Mouse (Mus musculus): ENCODE measurements around the gene Rpl13. TPM values are rescaled to one million over a fixed set of nuclear protein-coding genes. Genes with fewer than 3 reads are reported as not detected.
A peak's percentile ranks its signal among the peaks of the same experiment; 100 is the strongest.

Rpl13 gene
- polyA plus RNA-seq, 1 experiment from 2014 or later, result 1,702 TPM

- no peak for ATAC-seq (ENCODE audit: low FRiP score, low TSS enrichment)
Measured at GRCm38 (mm10) chr8:123114644-123115043, 12.5 kb downstream of the Rpl13 start.

GRCm38 (mm10) chr8:123117127-123117731, 15.1 kb downstream of the Rpl13 start, which contains the start of gene Cpne7:
TSS of gene Cpne7 (plus strand) at chr8:123117374.
- Histone ChIP-seq H3K4me1 (ENCODE audit: control insufficient read depth, insufficient read depth, low read length) (peaks cover 15% of the 10 kb centered on the region; the same call in 1 of the 2 replicates), H3K4me2 (replicated peaks; ENCODE audit: low read depth, low read length) (peak within 1 kb of the TSS; percentile 90), H3K36me3 (ENCODE audit: control insufficient read depth, insufficient read depth, low read length) (no peaks in the 10 kb centered on the region), H3K9ac (ENCODE audit: low read depth, low read length) (peak within 1 kb of the TSS; percentile 38), H3K27me3 (ENCODE audit: control insufficient read depth, insufficient read depth, low read length) (peaks cover 44% of the 10 kb centered on the region), H3K27ac (ENCODE audit: low read depth, low read length) (no peak within 1 kb of the TSS), H3K4me3 (ENCODE audit: low read length) (peak within 1 kb of the TSS; percentile 51), H3K9me3 (ENCODE audit: control insufficient read depth, low read length) (no peaks in the 10 kb centered on the region)
- peak; percentile 56 for ATAC-seq (ENCODE audit: low FRiP score, low TSS enrichment)
- WGBS, result under 1% methylated on average over 51 of the region's 51 CpGs

More at GRCm38 (mm10) chr8:123114644-123115043, 12.5 kb downstream of the Rpl13 start:
- Histone ChIP-seq H3K4me3 (ENCODE audit: low read length) (no peak overlapping the region), H3K27me3 (ENCODE audit: control insufficient read depth, insufficient read depth, low read length) (peaks cover 41% of the 10 kb centered on the region), H3K36me3 (ENCODE audit: control insufficient read depth, insufficient read depth, low read length) (no peaks in the 10 kb centered on the region), H3K9ac (ENCODE audit: low read depth, low read length) (no peak overlapping the region), H3K4me2 (replicated peaks; ENCODE audit: low read depth, low read length) (no peak overlapping the region), H3K27ac (ENCODE audit: low read depth, low read length) (no peak overlapping the region), H3K4me1 (ENCODE audit: control insufficient read depth, insufficient read depth, low read length) (peaks cover 12% of the 10 kb centered on the region; the same call in 1 of the 2 replicates), H3K9me3 (ENCODE audit: control insufficient read depth, low read length) (no peaks in the 10 kb centered on the region)
- WGBS, result 59% methylated on average over 3 of the region's 3 CpGs

GRCm38 (mm10) chr8:123117744-123118143, 15.6 kb downstream of the Rpl13 start:
- Histone ChIP-seq H3K4me1 (ENCODE audit: control insufficient read depth, insufficient read depth, low read length) (peaks cover 17% of the 10 kb centered on the region; the same call in 1 of the 2 replicates), H3K27me3 (ENCODE audit: control insufficient read depth, insufficient read depth, low read length) (peaks cover 44% of the 10 kb centered on the region), H3K4me2 (replicated peaks; ENCODE audit: low read depth, low read length) (peak overlapping the region; percentile 90), H3K9me3 (ENCODE audit: control insufficient read depth, low read length) (no peaks in the 10 kb centered on the region), H3K36me3 (ENCODE audit: control insufficient read depth, insufficient read depth, low read length) (no peaks in the 10 kb centered on the region), H3K9ac (ENCODE audit: low read depth, low read length) (peak overlapping the region; percentile 38; the same call in 1 of the 2 replicates), H3K4me3 (ENCODE audit: low read length) (peak overlapping the region; percentile 51), H3K27ac (ENCODE audit: low read depth, low read length) (no peak overlapping the region)
- WGBS, result 3% methylated on average over 17 of the region's 17 CpGs
- ATAC-seq (ENCODE audit: low FRiP score, low TSS enrichment), result no peak

- H3K27ac ChIP-seq (ENCODE audit: low read depth, low read length), result no peak overlapping the region
- no peak overlapping the region for H3K4me3 ChIP-seq (ENCODE audit: low read length)
- 0 out of 2 replicates have a peak overlapping the region, but pooled peaks have one; percentile 20 for H3K9ac ChIP-seq (ENCODE audit: low read depth, low read length)
- peaks cover 29% of the 10 kb centered on the region for H3K27me3 ChIP-seq (ENCODE audit: control insufficient read depth, insufficient read depth, low read length)
- H3K4me2 ChIP-seq (replicated peaks; ENCODE audit: low read depth, low read length), result no peak overlapping the region
- H3K4me1 ChIP-seq (ENCODE audit: control insufficient read depth, insufficient read depth, low read length), result peaks cover 15% of the 10 kb centered on the region; the same call in 1 of the 2 replicates
- H3K9me3 ChIP-seq (ENCODE audit: control insufficient read depth, low read length), result no peaks in the 10 kb centered on the region
- 27% methylated on average over 9 of the region's 9 CpGs for WGBS
- no peak for ATAC-seq (ENCODE audit: low FRiP score, low TSS enrichment)
- H3K36me3 ChIP-seq (ENCODE audit: control insufficient read depth, insufficient read depth, low read length), result no peaks in the 10 kb centered on the region
Measured at GRCm38 (mm10) chr8:123122059-123122458, 19.9 kb downstream of the Rpl13 start.

- no peaks in the 10 kb centered on the region for H3K36me3 ChIP-seq (ENCODE audit: control insufficient read depth, insufficient read depth, low read length)
- H3K9me3 ChIP-seq (ENCODE audit: control insufficient read depth, low read length), result no peaks in the 10 kb centered on the region
- no peak for ATAC-seq (ENCODE audit: low FRiP score, low TSS enrichment)
- H3K27me3 ChIP-seq (ENCODE audit: control insufficient read depth, insufficient read depth, low read length), result peaks cover 23% of the 10 kb centered on the region
- H3K4me3 ChIP-seq (ENCODE audit: low read length), result no peak overlapping the region
- no peak overlapping the region for H3K4me2 ChIP-seq (replicated peaks; ENCODE audit: low read depth, low read length)
- no peak overlapping the region for H3K27ac ChIP-seq (ENCODE audit: low read depth, low read length)
- H3K9ac ChIP-seq (ENCODE audit: low read depth, low read length), result 0 out of 2 replicates have a peak overlapping the region, but pooled peaks have one; percentile 20
- H3K4me1 ChIP-seq (ENCODE audit: control insufficient read depth, insufficient read depth, low read length), result peaks cover 10% of the 10 kb centered on the region; the same call in 1 of the 2 replicates
- WGBS, result 76% methylated on average over 5 of the region's 5 CpGs
Measured at GRCm38 (mm10) chr8:123122670-123123069, 20.5 kb downstream of the Rpl13 start.

DNA sequence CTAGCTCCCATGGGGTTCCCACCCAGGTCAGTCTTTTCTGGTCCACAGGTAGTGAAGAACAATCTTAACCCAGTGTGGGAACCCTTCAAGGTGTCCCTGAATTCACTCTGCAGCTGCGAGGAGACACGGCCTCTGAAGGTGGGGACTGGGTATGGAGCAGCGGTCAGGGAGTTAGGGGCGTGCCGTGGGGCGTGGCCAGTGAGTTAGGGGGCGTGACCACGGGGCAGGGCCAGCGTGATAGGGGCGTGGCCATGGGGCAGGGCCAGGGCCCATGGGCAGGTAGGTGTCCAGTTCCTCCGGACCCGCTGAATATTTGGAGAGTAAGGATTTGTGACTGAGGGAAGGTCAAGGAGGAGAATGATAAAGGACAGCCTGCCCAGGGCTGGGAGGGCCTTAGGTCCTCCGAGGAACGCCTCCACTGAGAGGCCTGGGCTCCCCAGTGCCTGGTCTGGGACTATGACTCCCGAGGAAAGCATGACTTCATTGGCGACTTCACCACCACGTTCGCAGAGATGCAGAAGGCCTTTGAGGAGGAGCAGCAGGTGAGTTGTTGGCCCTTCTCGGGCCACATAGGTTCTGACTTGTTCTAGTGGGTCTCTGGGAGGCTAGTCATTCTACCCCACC, 24.2 kb downstream of the Rpl13 start:
- Histone ChIP-seq H3K4me2 (replicated peaks; ENCODE audit: low read depth, low read length) (peak overlapping the region; percentile 9), H3K27ac (ENCODE audit: low read depth, low read length) (no peak overlapping the region), H3K27me3 (ENCODE audit: control insufficient read depth, insufficient read depth, low read length) (no peaks in the 10 kb centered on the region; the same call in 1 of the 2 replicates), H3K9ac (ENCODE audit: low read depth, low read length) (no peak overlapping the region), H3K9me3 (ENCODE audit: control insufficient read depth, low read length) (no peaks in the 10 kb centered on the region), H3K4me1 (ENCODE audit: control insufficient read depth, insufficient read depth, low read length) (peaks cover 10% of the 10 kb centered on the region; the same call in 1 of the 2 replicates), H3K4me3 (ENCODE audit: low read length) (no peak overlapping the region), H3K36me3 (ENCODE audit: control insufficient read depth, insufficient read depth, low read length) (no peaks in the 10 kb centered on the region)
- ATAC-seq (ENCODE audit: low FRiP score, low TSS enrichment), result peak; percentile 78
- 7% methylated on average over 19 of the region's 19 CpGs for WGBS

DNA sequence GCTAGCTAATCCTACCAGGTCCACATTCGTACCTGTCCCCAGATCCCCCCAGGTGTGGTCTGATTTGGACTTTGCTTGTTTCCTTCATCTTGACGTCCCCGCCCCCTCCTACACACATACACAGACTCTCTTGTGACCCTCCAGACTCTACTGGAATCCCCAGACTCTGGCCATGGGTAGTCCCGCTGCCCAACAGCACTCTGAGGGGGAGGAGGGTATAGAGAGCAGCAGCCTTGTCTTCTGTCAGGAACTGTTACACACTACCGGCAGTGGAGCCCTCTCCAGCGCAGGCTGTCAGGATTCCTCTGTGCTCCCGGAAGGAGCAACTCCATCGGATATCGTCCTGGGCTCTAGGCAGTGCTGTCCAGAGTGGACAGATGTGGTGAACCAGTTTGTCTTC, 28.9 kb downstream of the Rpl13 start:
- H3K27me3 ChIP-seq (ENCODE audit: control insufficient read depth, insufficient read depth, low read length), result no peaks in the 10 kb centered on the region; the same call in 1 of the 2 replicates
- peaks cover 4% of the 10 kb centered on the region; the same call in 1 of the 2 replicates for H3K9me3 ChIP-seq (ENCODE audit: control insufficient read depth, low read length)
- WGBS, result 50% methylated on average over 9 of the region's 9 CpGs
- H3K4me3 ChIP-seq (ENCODE audit: low read length), result no peak overlapping the region
- H3K4me2 ChIP-seq (replicated peaks; ENCODE audit: low read depth, low read length), result no peak overlapping the region
- H3K9ac ChIP-seq (ENCODE audit: low read depth, low read length), result no peak overlapping the region
- no peaks in the 10 kb centered on the region for H3K4me1 ChIP-seq (ENCODE audit: control insufficient read depth, insufficient read depth, low read length)
- no peaks in the 10 kb centered on the region for H3K36me3 ChIP-seq (ENCODE audit: control insufficient read depth, insufficient read depth, low read length)
- ATAC-seq (ENCODE audit: low FRiP score, low TSS enrichment), result no peak
- no peak overlapping the region for H3K27ac ChIP-seq (ENCODE audit: low read depth, low read length)

DNA sequence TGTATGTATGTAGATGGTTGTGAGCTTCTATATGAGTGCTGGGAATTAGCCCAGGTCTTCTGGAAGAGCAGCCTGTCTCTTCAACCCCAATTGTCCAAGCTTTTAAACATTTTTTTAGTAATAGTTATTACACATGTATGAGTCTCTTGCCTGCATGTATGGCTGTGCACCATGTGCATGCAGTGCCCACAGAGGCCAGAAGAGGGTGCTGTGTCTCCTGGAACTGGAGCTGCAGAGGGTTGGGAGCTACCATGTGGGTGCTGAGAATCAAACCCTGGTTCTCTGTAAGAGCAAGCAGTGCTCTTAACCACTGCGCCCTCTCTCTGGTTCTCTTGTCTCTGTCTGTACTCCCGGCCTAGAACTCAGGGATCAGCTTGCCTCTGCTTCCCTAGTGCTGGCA, 30.8 kb downstream of the Rpl13 start:
- 93% methylated on average over 2 of the region's 2 CpGs for WGBS
- H3K27ac ChIP-seq (ENCODE audit: low read depth, low read length), result no peak overlapping the region
- no peak for ATAC-seq (ENCODE audit: low FRiP score, low TSS enrichment)

More for the DNA sequence above, 30.8 kb downstream of the Rpl13 start:
- H3K36me3 ChIP-seq (ENCODE audit: control insufficient read depth, insufficient read depth, low read length), result no peaks in the 10 kb centered on the region
- no peak overlapping the region for H3K9ac ChIP-seq (ENCODE audit: low read depth, low read length)
- H3K4me3 ChIP-seq (ENCODE audit: low read length), result no peak overlapping the region
- H3K4me1 ChIP-seq (ENCODE audit: control insufficient read depth, insufficient read depth, low read length), result peaks cover 9% of the 10 kb centered on the region
- H3K9me3 ChIP-seq (ENCODE audit: control insufficient read depth, low read length), result peaks cover 4% of the 10 kb centered on the region; the same call in 1 of the 2 replicates
- no peak overlapping the region for H3K4me2 ChIP-seq (replicated peaks; ENCODE audit: low read depth, low read length)
- no peaks in the 10 kb centered on the region for H3K27me3 ChIP-seq (ENCODE audit: control insufficient read depth, insufficient read depth, low read length)
